Mouse (Mus musculus): ENCODE data around the gene Hsp90ab1.

Gene Hsp90ab1

DNA sequence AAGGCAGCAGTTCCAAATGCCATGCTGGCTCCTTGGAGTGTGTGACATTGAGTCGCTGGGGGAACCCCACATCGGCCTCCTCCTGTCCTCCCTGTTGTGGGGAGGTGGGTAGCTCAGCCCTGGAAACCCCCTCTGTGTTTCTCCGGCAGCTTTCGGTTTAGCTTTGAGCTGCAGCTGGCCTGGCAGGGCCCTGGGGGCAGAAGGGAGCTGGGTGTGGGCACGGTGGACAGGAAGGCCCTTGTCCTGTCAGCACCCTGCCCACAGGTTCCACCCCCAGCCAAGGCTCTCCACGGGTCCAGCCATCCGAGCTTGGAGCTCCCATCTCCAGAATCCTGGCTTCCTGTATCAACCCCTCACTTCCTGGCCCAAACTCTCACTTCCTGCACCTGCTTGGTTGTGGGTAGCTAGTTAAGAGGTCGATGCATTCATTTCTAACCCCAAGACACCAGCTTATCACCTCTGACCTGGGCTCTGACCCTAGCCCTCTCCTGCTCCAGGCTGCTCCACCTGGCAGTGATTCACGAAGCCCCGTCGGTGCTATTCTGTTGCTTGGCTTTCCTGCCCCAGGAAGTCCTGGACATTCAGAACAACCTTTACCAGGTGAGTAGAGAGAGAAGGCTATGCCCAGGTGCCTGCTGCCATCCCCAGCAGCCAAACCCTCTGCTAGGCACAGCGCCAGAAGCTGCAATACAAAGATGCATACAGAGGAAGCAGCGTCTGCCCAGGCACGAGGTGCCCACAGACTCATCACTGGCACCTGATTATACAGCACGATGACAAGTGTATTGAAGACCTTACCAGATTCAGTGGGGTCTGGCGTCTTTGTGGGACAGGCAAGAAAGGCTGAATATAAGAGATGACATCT lies 14.8 kb downstream of the Hsp90ab1 start:
- peak; percentile 40 to 53 for DNase-seq (ENCODE audit: low spot score in 2 of 2)

DNA sequence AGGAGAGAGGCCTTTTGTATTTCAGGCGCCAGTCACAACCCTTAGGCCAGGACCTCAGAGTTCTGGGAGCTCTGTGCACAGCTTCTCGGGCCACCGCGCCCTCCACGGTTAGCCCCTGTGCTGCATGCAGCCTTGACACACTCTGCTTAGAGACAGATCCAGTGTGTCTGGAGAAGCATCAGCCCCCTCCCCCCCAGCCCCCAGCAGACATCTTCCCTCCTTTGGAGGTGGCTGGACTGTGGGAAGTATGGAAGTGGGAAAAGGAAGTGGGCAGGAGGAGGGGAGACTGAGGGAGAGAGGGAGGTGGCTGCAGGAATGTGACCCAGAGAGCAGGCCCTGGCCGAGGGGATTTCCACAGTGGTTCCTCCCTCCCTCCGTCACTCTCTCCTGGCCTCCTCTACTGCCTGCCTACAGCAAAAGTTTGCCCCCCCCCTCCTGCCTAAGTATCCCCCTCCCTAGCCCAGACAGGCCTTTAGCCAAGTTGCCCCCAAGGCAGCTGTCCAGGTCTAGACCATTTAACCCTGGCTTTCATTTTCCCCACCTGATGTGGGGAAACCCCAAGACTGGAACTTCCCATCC lies 15.7 kb downstream of the Hsp90ab1 start:
- peak in 1 of 2 experiments; percentile 45 for DNase-seq (ENCODE audit: low spot score in 2 of 2)

DNA sequence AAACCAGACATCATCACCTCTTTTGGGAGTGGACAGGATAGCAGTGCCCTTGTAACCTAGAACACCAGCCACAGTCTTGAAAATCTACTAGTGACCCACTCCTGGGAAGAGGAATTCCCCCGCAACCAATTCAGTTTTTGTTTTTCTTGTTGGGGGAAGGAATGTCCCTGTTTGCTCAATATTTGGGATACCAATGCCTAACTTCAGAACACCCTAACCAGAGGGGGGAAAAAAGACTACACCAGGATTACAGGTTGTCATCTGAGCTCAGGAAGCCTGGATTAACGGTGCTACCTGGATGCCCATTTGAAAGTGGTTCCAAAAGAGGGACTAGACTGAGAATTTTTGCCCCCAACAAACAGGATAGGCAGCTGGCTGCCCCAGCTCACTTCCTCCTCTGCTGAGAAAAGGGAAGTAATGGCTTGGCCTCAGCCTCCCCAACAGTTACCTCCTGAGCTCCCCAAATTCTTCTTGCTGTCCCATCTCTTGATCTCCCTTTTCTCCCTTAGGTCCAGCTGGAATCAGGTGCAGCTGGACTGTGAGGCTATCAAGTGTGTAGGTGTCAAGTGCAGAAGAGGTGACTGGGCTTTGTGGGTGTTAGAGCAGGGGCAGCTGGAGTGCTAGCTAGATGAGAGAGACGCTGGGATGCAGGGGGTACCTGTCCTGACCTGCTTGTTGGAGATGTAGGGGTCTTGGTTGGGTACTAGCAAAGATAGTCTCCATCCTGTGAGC lies 16.4 kb downstream of the Hsp90ab1 start:
- peak in 1 of 2 experiments; percentile 43 for DNase-seq (ENCODE audit: low spot score in 2 of 2)

DNA sequence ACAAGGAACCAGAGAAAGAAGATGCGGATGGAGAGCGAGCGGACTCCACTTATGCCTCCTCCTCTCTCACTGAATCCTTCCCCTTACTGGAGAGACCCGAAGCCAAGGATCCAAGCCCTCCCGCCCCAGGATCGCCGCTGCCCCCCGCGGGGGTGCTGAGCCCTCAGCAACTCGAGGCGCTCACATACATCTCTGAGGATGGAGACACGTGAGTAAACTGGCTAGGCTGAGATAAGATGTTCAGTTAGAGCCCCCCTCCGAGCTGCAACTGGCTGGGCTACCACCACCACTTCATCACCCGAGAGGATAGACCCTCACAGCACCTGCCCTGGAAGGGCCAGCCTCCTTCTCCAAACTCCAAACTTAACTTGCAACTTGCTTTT lies 17.0 kb downstream of the Hsp90ab1 start:
- no peak for DNase-seq (ENCODE audit: low spot score in 2 of 2)

DNA sequence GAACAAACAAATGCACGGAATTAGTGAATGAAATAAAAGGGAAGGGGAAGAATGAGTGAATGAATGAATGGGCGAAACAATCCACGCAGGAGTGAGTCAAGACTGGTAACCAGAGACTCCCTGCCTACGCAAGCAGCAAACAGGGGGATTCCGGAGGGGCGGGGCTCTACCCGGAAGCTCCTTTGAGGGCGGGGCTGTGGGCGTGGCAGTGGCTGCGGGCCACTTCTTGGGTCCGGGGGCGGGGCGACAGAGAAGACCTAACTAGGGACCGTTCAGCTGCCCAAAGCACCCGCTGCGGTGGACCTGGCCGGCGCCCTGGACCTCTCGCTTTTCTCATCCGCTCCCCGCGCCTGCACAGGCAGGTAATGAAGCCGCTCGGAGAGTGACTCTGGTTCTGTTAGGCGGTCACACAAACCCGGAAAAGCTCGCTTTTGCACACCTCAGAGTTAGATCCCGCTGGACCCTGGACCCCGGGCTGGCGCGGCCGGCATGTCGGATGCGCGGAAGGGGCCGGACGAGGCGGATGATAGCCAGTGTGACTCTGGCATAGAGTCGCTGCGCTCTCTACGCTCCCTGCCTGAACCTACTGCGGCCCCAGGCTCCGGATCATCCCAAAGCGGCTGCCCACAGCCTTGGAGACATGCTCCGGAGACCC lies 17.5 kb downstream of the Hsp90ab1 start, which contains the start of gene Nfkbie:
TSS of gene Nfkbie (plus strand) at position 252 of the 655 bp plus-strand sequence.
- peak; percentile 54 to 98 for DNase-seq (ENCODE audit: low spot score in 2 of 2)

DNA sequence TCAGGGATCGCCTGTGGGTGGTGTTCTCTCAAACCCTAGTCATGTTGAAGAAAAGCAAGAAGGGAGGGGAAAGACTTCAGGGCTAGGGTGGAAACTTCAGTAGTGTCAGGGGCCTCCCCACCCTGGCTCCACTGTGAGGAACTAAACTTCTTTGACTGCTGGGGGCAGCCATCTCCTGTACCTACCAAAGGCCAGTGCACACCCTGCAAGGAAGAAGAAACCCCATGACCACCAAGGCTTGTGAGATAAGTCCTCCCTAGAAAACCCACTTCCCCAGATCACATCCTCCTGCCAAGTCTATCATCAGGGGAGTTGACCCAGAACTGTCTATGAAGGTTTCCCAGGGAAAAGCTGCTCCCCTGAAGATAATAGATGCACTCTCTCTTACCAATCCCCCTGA lies 18.7 kb downstream of the Hsp90ab1 start:
- peak in 1 of 2 experiments; percentile 4 for DNase-seq (ENCODE audit: low spot score in 2 of 2)

DNA sequence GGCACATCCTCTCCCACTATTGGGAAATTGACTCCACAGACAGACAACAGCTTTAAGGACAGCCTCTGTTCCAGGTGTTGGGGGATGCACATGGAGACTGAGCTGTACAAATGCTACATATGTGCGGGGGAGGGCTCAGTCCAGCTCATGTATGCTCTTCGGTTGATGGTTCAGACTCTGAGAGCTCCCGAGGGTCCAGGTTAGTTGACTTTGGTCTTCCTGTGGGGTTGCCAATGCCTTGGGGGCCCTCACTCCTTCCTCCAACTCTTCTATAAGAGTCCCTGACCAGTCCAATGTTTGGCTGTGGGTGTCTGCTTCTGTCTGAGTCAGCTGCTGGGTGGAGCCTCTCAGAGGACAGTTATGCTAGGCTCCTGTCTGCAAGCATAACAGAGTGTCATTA lies 20.0 kb downstream of the Hsp90ab1 start:
- peak in 1 of 2 experiments; percentile 2 for DNase-seq (ENCODE audit: low spot score in 2 of 2)

DNA sequence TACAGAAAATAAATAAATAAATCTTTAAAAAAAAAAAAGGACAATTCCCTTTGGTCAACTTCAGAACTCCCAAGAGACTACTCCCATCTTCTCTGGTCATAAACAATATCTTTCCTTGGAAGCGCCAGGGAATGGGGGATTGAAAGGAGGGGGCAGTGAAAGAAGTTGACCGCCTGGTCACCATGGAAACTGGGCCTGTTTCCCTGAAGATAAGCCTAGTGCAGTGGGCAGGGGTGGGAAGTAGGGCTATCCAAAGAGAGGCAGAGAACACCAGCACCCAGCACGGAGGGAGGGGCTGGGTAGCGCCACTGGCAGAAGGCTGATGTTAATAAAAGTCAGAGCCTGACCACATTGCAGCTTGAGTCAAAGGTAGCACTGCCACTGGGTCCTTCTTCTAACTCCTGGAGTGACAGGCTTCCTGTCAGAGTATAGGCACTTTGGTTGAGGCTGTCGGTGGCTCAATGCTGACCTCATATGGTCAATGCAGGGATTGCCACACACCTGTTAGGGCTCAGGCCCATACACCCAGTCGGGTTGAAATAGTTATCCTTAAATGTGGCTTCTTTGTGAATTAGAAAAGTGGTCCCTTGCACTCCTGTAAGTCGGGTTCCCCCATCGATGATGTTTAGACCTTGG lies 21.1 kb downstream of the Hsp90ab1 start:
- peak; percentile 68 to 80 for DNase-seq (ENCODE audit: low spot score in 2 of 2)

DNA sequence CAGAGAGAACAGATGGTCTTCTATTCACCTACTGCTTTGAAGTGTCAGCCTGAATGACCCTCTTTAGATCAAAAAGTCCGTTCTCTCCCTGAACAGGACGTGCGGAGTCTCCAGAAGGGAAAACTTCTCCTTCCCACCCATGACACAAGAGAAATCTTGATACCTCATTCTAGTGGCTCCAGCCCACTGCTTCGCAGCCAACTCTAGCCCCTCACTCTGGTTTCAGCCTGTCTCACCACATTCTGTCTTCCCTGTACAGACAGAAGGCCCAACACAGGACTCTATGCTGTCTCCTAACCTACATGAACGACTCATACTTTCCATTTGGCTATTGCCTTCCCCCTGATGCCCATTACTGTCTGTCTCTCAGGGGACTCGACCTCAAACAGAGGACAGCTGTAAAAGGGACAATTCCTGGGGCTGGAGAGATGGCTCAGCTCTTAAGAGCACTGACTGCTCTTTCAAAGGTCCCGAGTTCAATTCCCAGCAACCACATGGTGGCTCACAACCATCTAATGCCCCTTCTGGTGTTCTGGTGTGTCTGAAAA lies 21.7 kb downstream of the Hsp90ab1 start:
- peak in 1 of 2 experiments; percentile 2 for DNase-seq (ENCODE audit: low spot score in 2 of 2)

DNA sequence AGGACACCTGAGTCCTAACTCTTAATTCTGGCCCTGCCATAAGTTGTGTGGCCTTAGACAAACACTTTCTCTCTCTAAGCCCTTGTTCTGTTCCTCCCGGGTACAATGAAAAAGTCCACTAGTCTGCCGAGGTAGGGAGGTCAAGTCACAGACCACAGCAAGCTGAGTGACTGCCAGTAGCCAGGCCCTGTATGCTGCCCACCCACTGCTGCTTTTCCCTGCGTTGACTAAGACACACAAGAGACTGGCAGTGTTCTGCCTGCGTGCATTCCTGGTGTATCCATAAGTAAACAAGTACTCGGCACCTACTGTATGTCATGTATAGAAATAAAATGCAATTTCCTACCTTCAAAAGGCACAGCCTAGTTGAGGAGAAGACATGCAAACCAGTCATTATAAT lies 22.8 kb downstream of the Hsp90ab1 start:
- no peak for DNase-seq (ENCODE audit: low spot score in 2 of 2)

DNA sequence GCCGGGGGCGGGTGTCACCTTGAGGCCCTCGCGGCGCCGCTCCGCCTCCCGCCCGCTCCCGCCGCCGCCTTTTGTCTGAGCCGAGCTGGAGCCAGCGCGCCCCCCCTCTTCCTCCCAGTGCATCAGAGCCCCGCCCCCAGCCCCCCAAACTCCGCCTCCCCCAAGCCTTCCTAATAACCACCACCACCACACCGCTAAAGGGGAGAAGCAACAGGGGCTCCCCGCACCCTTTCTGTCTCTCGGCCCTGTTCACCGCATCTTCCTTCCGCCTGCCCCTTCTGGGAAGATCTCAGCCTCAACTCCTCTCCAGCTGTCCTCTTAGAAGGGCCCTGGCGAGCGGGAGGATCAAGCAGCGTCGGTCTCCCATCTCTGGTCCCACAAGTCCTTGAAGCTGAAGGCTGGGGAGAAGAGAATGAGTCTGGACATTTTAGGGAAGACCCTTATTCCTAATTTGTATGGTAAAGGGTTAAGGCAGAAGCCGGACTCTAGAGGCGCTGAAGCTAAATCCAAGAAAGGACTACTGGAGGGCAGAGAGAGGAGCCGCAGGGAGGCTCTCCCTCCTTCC lies 23.4 kb downstream of the Hsp90ab1 start, which contains the start of gene Tmem151b:
TSS of gene Tmem151b (minus strand) at position 61 of the 565 bp plus-strand sequence.
- no peak for DNase-seq (ENCODE audit: low spot score in 2 of 2)

DNA sequence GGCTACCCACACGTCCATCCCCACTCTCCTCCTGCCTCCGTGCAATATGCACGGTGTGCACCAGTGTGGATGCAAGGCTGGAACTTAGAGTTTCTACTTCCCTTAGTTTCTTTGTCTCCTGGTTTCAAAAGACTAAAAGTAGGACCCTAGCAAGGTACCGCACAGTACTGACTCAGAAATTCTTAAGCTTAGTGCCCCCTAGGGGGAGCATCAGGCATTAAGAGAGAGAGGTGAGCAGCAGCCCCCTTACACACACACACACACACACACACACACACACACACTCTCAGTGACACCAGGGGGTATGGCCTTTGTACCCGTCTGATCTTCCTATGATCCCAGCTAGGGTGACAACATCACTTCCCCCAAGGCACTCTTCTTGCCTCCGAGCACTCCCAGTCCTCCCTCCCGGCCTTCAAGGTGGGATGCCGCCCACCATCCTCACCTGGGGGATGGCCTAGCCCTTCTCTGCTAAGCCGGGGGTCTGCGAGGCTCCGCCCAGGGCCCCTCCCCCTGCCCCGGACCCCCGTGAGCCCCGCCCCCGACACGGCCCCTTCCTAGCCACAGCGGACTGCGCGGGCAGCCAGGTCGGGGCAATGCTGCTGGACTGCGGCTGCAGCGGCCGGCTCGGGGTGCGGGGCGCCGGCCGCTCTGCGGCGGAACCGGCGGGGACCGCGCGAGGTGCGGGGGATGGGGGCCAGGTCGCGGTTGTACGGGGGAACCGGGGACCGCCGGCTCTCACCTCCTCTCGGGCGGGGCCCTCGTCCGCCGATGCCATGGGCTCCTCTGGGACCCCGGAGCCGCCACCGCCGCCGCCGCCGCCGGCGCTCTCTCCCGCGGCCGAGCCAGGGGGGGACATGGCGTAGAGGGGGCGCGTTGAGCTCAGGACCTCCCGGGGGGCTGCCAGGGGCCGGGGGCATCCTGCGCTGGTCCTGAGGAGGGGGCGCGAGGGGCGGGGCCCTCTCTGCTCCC lies 24.2 kb downstream of the Hsp90ab1 start:
- DNase-seq (ENCODE audit: low spot score in 2 of 2), result no peak

DNA sequence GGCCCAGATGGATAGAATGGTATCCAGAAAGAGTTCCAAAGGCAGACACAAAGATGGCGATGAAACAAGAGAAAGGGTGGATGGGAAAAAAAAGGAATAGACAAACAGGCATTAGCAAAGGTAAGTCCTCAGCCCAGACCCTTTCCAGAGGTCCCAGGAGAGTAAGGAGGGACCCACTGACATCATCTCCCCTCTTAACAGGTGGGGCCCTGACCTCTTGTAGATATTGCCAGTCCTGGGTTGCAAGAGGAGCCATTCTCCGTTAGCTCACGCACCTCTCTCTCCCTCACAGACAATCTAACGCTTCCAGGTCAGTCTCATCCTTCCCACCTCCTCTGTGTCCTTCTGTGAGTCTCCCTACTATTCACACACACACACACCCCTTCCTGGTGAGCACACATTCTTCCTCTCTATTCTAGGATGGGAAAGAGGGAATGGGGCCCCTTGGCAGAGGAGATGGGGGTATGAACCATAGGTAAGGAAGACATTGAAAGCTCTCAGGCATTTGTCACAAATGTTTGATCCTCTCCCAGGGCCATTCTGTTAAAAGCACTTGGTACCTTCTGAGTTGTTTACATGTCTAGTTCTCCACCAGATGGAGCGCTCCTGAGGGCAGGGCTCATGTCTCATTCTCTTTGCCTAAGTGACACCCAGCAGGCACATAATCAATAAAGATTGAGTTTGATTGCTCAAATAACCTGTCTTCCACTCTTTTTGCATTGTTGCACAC lies 25.4 kb downstream of the Hsp90ab1 start:
- no peak for DNase-seq (ENCODE audit: low spot score in 2 of 2)

DNA sequence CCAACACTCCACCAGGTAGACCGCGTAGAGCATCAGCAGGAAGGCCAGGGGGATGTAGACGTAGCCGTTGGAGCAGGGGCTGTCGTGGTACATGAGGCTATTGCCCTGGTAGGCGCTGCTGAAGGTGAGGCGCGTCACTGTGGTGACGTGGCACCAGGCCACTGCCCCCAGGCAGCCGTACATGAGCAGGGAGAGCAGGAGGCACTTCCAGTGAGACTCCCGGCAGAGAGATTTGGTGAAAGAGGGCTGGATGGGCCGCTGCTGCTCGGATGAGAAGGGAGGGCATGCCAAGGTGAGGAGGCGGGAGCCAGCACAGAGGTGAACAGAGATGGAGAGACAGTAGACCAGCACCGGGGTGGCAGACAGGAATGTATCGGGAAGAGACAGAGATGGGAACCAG lies 26.1 kb downstream of the Hsp90ab1 start:
- no peak for DNase-seq (ENCODE audit: low spot score in 2 of 2)

DNA sequence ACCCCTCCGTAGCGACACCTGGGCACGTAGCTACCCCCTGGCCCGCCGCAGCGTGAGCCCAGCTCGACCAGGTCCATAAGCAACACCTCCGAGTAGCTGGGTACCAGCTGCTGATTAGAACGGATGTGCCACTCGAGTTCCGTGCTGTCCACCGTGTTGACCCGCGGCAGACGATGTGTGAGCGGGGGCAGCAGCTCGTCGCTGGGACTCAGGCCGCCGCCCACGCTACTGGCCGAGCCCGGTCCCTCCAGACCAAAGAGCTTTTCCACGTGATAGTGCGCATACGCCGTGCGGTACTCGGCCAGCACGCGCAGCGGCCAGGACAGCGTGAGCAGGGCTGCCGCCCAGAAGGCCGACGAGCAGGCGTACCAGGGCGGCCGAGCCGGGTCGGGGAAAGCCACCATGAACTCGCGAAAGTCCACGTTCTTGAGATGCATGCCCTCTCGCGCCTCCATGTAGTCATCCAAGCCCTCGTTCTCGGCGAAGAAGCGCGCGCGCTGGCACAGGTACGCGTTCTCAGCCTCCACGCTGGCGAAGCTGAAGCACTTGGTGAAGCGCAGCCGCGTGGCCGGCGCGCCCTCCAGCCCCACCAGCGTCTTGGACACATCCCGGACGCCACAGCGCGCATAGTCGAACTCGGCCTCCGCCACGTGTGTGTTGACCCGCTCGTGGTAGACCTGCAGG lies 27.7 kb downstream of the Hsp90ab1 start:
- no peak for DNase-seq (ENCODE audit: low spot score in 2 of 2)

DNA sequence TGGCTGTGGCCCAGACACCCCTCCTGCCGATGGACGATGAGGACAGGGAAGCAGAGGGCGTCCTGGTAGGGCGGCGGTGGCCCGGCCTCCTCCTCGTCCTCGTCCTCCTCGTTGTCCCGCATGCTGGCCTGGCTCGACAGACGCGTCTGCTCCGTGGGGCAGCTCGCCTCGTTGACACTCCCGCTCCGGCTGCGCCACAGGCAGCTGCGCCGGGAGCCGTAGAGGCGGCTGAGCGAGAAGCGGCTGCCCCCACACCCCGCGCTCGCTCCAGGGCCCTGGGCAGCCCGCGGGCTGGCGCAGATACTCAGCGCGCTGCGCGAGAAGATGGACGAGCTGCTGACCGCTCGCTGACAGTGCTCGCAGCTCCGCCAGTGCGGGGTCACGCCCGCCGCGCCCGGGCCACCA lies 28.2 kb downstream of the Hsp90ab1 start:
- no peak for DNase-seq (ENCODE audit: low spot score in 2 of 2)

DNA sequence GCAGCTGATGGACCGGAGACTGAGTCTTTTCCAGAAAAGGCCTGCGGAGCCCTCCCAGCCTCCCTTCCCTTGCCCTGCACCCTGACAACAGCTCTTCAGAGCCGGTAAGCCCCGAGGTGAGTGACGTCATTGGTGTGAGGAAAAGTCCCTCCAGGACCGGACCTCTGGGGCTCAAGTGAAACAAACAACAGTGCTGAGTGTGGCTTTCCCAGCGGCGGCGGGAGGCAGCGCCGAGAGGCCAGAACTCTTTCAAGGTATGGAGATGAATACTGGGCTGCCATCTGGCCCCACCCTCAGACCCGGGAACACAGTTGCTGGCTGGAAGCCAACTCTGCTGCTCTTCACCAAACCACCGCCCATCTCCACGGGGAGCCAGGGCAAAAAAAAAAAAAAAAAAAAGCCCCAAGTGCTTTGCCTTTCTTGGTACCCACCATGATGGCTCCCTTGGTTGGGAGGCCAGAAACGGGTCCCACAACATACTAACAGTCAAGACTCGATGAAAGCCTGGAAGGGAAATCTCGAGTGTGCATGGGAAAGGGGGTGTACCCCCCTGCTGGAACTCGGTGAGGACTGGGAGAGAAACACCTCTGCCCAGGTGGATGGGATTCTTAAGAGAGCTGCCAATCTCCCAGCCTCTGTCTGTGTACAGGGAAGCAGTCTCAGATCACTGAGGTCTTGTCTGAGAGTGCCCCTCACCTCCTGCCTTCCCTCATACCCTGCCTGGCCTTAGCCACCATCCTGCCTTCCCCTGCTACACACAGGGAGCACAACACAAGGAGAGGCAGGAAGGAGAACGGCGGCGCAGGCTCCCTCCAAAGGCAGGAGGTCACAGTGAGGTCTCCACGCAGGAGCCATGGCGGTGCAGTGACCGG lies 28.8 kb downstream of the Hsp90ab1 start:
- DNase-seq (ENCODE audit: low spot score in 2 of 2), result no peak

All from spleen, postnatal 10 days (tissue).